Comparison of ENCODE assay signal across 9 mouse cellular contexts in genomic region chr2:144279742-144280141, GRCm38 (mm10). TPM values are rescaled to one million over a fixed set of nuclear protein-coding genes. Genes with fewer than 3 reads are reported as not detected.
DNase-seq lines count a peak whose midpoint lies in the region; ATAC-seq and TF ChIP-seq lines count a peak whose summit lies in the region.
"Had no signal": no experiment of that assay in that cellular context is flagged by ENCODE, and none has a peak within 500 bp of the region (broad histone marks: within the 10 kb centered on the region; RNA-seq: fewer than 3 reads in every experiment).

No protein-coding gene starts in this region.

- H3K9me3 ChIP-seq in stomach, postnatal 0 days (ENCODE audit: control insufficient read depth, low read length): no peaks in the 10 kb centered on the region
- no peaks in the 10 kb centered on the region for H3K9me3 ChIP-seq in hindbrain, embryonic 16.5 days (ENCODE audit: control insufficient read depth, low read length)
- H3K9me3 ChIP-seq: limb, embryonic 15.5 days had no signal

- H3K27ac ChIP-seq in kidney, adult 2 months (ENCODE audit: insufficient read depth, low read depth, low read length): no peak overlapping the region
- no peak overlapping the region for H3K27ac ChIP-seq in stomach, postnatal 0 days (replicated peaks)
- no peak overlapping the region for H3K27ac ChIP-seq in hindbrain, embryonic 16.5 days (ENCODE audit: low read depth, low read length)
- H3K27ac ChIP-seq: limb, embryonic 15.5 days had no signal

- no peak overlapping the region for H3K9ac ChIP-seq in stomach, postnatal 0 days (ENCODE audit: low read length)
- H3K9ac ChIP-seq in hindbrain, embryonic 16.5 days (ENCODE audit: low read depth, low read length): no peak overlapping the region
- H3K9ac ChIP-seq: limb, embryonic 15.5 days had no signal

- no peak for TF ChIP-seq CTCF in kidney, adult 2 months (conservative IDR thresholded peaks at IDR 0.05; ENCODE audit: insufficient read depth, insufficient read length, low read depth, low read length)
- TF ChIP-seq CTCF in stomach, postnatal 0 days (IDR thresholded peaks at IDR 0.05; ENCODE audit: low read depth): no peak

- no peak for TF ChIP-seq EP300 in stomach, postnatal 0 days (optimal IDR thresholded peaks at IDR 0.05)

- no peaks in the 10 kb centered on the region for H3K27me3 ChIP-seq in kidney, adult 2 months (replicated peaks; ENCODE audit: control insufficient read depth, insufficient read depth, low read length)
- no peaks in the 10 kb centered on the region for H3K27me3 ChIP-seq in stomach, postnatal 0 days (ENCODE audit: control insufficient read depth, insufficient read depth, low read length)
- no peaks in the 10 kb centered on the region for H3K27me3 ChIP-seq in hindbrain, embryonic 16.5 days (replicated peaks; ENCODE audit: control insufficient read depth, insufficient read depth, low read length)
- H3K27me3 ChIP-seq: limb, embryonic 15.5 days had no signal

- no peaks in the 10 kb centered on the region; the same call in 1 of the 2 replicates for H3K36me3 ChIP-seq in kidney, adult 2 months (ENCODE audit: control insufficient read depth, insufficient read depth, low read length)
- H3K36me3 ChIP-seq in stomach, postnatal 0 days (ENCODE audit: control insufficient read depth, insufficient read depth, low read length): no peaks in the 10 kb centered on the region
- peaks cover 10% of the 10 kb centered on the region; the same call in 1 of the 2 replicates for H3K36me3 ChIP-seq in hindbrain, embryonic 16.5 days (ENCODE audit: control insufficient read depth, insufficient read depth, low read length)

- H3K4me1 ChIP-seq in kidney, adult 2 months (ENCODE audit: control insufficient read depth, insufficient read depth, low read length): peaks cover 3% of the 10 kb centered on the region; the same call in 1 of the 2 replicates
- H3K4me1 ChIP-seq in stomach, postnatal 0 days (replicated peaks; ENCODE audit: control insufficient read depth, insufficient read depth): no peaks in the 10 kb centered on the region
- H3K4me1 ChIP-seq in hindbrain, embryonic 16.5 days (ENCODE audit: control insufficient read depth, insufficient read depth, low read depth, low read length): no peaks in the 10 kb centered on the region

- TF ChIP-seq POLR2A in kidney, adult 2 months (IDR thresholded peaks at IDR 0.05; ENCODE audit: low read depth, low read length): no peak

- no peak overlapping the region for H3K4me3 ChIP-seq in kidney, adult 2 months (ENCODE audit: insufficient read depth, low read depth, low read length)
- H3K4me3 ChIP-seq in stomach, postnatal 0 days (ENCODE audit: low read depth, low read length): no peak overlapping the region
- H3K4me3 ChIP-seq in hindbrain, embryonic 16.5 days (ENCODE audit: low read length): no peak overlapping the region
- H3K4me3 ChIP-seq: limb, embryonic 15.5 days had no signal

- WGBS in kidney, adult 2 months: 21% methylated on average over 5 of the region's 5 CpGs
- whole genome bisulfite sequencing in stomach, postnatal 0 days: 65% methylated on average over 5 of the region's 5 CpGs
- WGBS in hindbrain, embryonic 16.5 days: 62% methylated on average over 5 of the region's 5 CpGs

- DNase-seq in cerebellum, postnatal 14 days: peak; percentile 18 to 42
- no peak for DNase-seq in cerebellum, adult 9-11 months
- peak; percentile 57 for DNase-seq in retina, postnatal 1 day
- DNase-seq in retina, embryonic 14.5 days (ENCODE audit: low spot score): no peak
- peak; percentile 95 for DNase-seq in kidney, adult 2 months
- no peak for DNase-seq in stomach, postnatal 0 days (ENCODE audit: low spot score)
- DNase-seq in thymus, adult 18-20 months: no peak

- H3K4me2 ChIP-seq in stomach, postnatal 0 days (replicated peaks; ENCODE audit: low read depth): no peak overlapping the region
- no peak overlapping the region for H3K4me2 ChIP-seq in hindbrain, embryonic 16.5 days (ENCODE audit: low read length)
- H3K4me2 ChIP-seq: limb, embryonic 15.5 days had no signal

- ATAC-seq in stomach, postnatal 0 days (ENCODE audit: low FRiP score, low TSS enrichment): 0 out of 2 replicates have a peak, but pooled peaks have one; percentile 21
- ATAC-seq in hindbrain, embryonic 16.5 days: no peak

RNA-seq across cellular contexts. Expression of gene Snx5, which starts 9.0 kb away (rescaled TPM):
- 40.9 and 47.2 TPM in 2 replicates for polyA plus RNA-seq in kidney, adult 2 months (2012; rRNA removed)
- 63.5 and 64.0 TPM in 2 replicates for polyA plus RNA-seq in stomach, postnatal 0 days (2015; fragmentation: Nextera tagmentation; extraction: Ambion mirVana)
- polyA plus RNA-seq in hindbrain, embryonic 16.5 days (2015; fragmentation: Nextera tagmentation; extraction: Ambion mirVana): 68.0 and 72.8 TPM in 2 replicates

RNA-seq across cellular contexts. Expression of gene Mgme1, which starts 9.3 kb away (rescaled TPM):
- polyA plus RNA-seq in kidney, adult 2 months (2012; rRNA removed): 6.3 and 8.1 TPM in 2 replicates
- 6.8 and 8.4 TPM in 2 replicates for polyA plus RNA-seq in stomach, postnatal 0 days (2015; fragmentation: Nextera tagmentation; extraction: Ambion mirVana)
- 12.4 and 14.9 TPM in 2 replicates for polyA plus RNA-seq in hindbrain, embryonic 16.5 days (2015; fragmentation: Nextera tagmentation; extraction: Ambion mirVana)

RNA-seq across cellular contexts. Expression of gene Ovol2, which starts 52.2 kb away (rescaled TPM):
- 2.1 and 3.0 TPM in 2 replicates for polyA plus RNA-seq in kidney, adult 2 months (2012; rRNA removed)
- polyA plus RNA-seq in stomach, postnatal 0 days (2015; fragmentation: Nextera tagmentation; extraction: Ambion mirVana): 9.8 and 11.9 TPM in 2 replicates
- 0.10 TPM in 1 of 2 replicates, not detected in the other for polyA plus RNA-seq in hindbrain, embryonic 16.5 days (2015; fragmentation: Nextera tagmentation; extraction: Ambion mirVana)

Comparison
In these comparisons a context has a peak if more than half of its experiments do, and no peak if none do; other contexts are left out.
1. DNase-seq: peak in cerebellum, postnatal 14 days (2 of 2), retina, postnatal 1 day (single experiment) and kidney, adult 2 months (single experiment); none in cerebellum, adult 9-11 months (single experiment), retina, embryonic 14.5 days (single experiment), stomach, postnatal 0 days (single experiment) and thymus, adult 18-20 months (0 of 2).